Mouse (Mus musculus) liver, embryonic 16.5 days (tissue): ENCODE data around the gene Mxd3. TPM values are rescaled to one million over a fixed set of nuclear protein-coding genes. Genes with fewer than 3 reads are reported as not detected.

ENCODE experiments used
- ATAC-seq: fragments of 200-750 bp; cut with Nextera tagmentation; 2 replicates; pipeline ENCODE4 v1.8.0; 2017; ENCODE audit warnings: low read depth, mild to moderate bottlenecking, moderate number of reproducible peaks, moderate library complexity
- H3K27ac ChIP-seq: fragments of 300-500 bp; sonication (generic); 2 replicates; pipeline ENCODE4 v1.5.1; 2014; ENCODE audit warnings: mild to moderate bottlenecking, low read length
- H3K27me3 ChIP-seq: fragments of 300-500 bp; sonication (generic); 2 replicates; pipeline ENCODE4 v1.6.1; 2014; ENCODE audit warnings: low read depth, low read length, mixed read lengths; ENCODE audit not compliant: control insufficient read depth, insufficient read depth
- H3K36me3 ChIP-seq: fragments of 300-500 bp; sonication (generic); 2 replicates; pipeline ENCODE4 v1.6.1; 2014; ENCODE audit warnings: mild to moderate bottlenecking; ENCODE audit not compliant: control insufficient read depth, insufficient read depth
- H3K4me1 ChIP-seq: fragments of 300-500 bp; sonication (generic); 2 replicates; pipeline ENCODE4 v1.6.1; 2014; ENCODE audit warnings: low read depth, low read length, mixed read lengths; ENCODE audit not compliant: control insufficient read depth
- H3K4me2 ChIP-seq: fragments of 300-500 bp; sonication (generic); 2 replicates; pipeline ENCODE4 v1.6.1; 2014; ENCODE audit warnings: low read depth, low read length, mixed read lengths
- H3K4me3 ChIP-seq: fragments of 300-500 bp; sonication (generic); 2 replicates; pipeline ENCODE4 v1.5.1; 2014; ENCODE audit warnings: low read depth, mild to moderate bottlenecking, low read length
- H3K9ac ChIP-seq: fragments of 300-500 bp; sonication (generic); 2 replicates; pipeline ENCODE4 v1.6.1; 2014; ENCODE audit warnings: low read depth, low read length
- H3K9me3 ChIP-seq: fragments of 300-500 bp; sonication (generic); replicated peaks from 2 replicates; pipeline ENCODE4 v1.6.1; 2016; ENCODE audit warnings: low read length; ENCODE audit not compliant: control insufficient read depth
- WGBS: fragments of 180-500 bp; shearing (Covaris S2); extraction: QIAGEN DNeasy Blood & Tissue Kit; methylation state at CpG from one replicate; pipeline ENCODE4 v1.1.7; 2014; ENCODE audit not compliant: insufficient replicate concordance; 5-methylcytosine and 5-hydroxymethylcytosine counted together
- polyA plus RNA-seq: library from polyadenylated mRNA; unstranded; fragments of >200 nt; fragmentation: Nextera tagmentation; extraction: Ambion mirVana; gene quantifications from 2 replicates; pipeline ENCODE4 v1.2.1, GENCODE M21; 2015

Gene Mxd3
- 24.0 and 28.7 TPM in 2 replicates for polyA plus RNA-seq

DNA sequence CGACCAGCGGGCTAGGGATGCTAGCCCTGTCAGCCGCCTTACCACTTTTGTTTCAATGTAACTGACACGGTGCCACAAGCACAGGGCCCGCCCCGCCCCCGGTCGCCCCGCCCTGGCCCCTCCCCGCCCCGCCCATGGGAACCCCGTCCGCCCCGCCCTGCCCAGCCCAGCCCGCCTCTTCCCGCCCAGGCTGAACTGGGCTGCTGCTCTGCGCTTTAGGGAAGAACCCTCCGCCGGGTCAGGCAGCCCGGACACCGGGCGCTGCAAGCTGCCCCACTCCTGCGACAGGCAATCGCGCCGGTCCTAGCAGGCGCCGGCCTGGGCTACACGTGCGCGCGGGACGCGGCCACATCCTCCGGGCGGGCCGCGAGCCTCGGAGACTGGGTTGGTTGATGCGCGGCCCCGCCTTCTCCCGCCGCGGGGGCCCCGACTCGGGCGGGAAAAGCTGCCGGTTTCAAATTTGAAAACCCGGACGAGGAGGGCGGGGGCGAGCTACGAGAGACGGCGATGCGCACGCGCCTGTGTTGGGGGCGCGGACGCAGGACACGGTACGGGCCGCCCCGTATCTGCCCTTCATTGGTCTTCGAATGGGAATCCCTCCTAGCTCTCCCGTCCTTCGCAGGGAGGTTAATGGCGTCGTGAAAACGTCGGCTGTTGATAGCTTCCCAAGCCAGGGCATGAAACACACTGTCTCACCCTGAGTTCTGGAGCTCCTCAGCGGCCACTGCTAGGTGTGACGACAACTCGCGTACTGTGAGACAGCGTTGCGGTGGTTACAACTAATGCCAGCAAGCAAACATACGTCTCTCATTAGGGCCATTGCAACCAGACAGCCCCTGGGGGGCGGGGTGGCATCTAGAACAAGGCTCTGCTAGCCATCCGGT lies at the start of gene Mxd3:
Gene Mxd3, minus strand, starts transcription at position 141 of the 884 bp plus-strand sequence.
- H3K9me3 ChIP-seq = no peaks in the 10 kb centered on the region

DNA sequence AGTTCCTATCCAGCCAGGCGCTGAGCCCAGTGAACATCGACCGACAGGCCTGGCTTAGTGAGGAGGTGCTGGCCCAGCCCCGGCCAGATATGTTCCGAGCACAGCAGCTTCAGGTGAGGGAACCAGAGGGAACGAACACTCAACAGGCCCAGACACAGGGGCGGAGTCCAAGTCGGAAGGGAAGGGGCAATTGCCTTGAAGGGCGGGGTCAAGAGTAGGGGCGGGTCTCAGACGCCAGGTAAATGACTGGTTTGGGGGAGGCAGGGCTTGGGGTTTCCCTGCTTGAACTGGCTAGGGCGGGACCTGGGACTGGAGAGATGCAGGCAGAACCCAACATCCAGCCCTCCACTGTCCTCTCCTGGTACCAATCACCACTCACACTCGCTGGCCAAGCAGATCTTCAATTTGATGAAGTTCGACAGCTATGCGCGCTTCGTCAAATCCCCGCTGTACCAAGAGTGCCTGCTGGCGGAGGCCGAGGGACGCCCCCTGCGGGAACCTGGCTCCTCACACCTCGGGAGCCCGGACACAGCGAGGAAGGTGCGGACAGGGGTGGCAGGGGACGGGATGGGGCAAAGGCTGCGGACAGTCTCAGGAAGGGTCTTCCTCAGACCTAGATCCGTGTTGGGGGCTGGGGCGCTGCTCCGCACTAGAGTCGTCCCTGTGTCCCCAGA lies 49.4 kb upstream of the Mxd3 start:
- no peak overlapping the region for H3K4me2 ChIP-seq
- 68% methylated on average over 32 of the region's 32 CpGs for WGBS
- H3K27ac ChIP-seq = no peak overlapping the region
- no peaks in the 10 kb centered on the region for H3K36me3 ChIP-seq
- no peaks in the 10 kb centered on the region for H3K27me3 ChIP-seq
- no peak overlapping the region for H3K9ac ChIP-seq
- ATAC-seq = no peak
- no peak overlapping the region for H3K4me3 ChIP-seq
- H3K9me3 ChIP-seq = no peaks in the 10 kb centered on the region
- H3K4me1 ChIP-seq = no peaks in the 10 kb centered on the region

More for the DNA sequence above, at the start of gene Mxd3:
- peak; percentile 86 for ATAC-seq
- H3K9ac ChIP-seq = peak within 1 kb of the TSS; percentile 90
- H3K4me3 ChIP-seq = peak within 1 kb of the TSS; percentile 72
- peaks cover 21% of the 10 kb centered on the region for H3K36me3 ChIP-seq
- peak within 1 kb of the TSS; percentile 96 for H3K27ac ChIP-seq
- peaks cover 39% of the 10 kb centered on the region for H3K4me1 ChIP-seq
- no peaks in the 10 kb centered on the region for H3K27me3 ChIP-seq
- peak within 1 kb of the TSS; percentile 88 for H3K4me2 ChIP-seq
- under 1% methylated on average over 76 of the region's 82 CpGs for WGBS

DNA sequence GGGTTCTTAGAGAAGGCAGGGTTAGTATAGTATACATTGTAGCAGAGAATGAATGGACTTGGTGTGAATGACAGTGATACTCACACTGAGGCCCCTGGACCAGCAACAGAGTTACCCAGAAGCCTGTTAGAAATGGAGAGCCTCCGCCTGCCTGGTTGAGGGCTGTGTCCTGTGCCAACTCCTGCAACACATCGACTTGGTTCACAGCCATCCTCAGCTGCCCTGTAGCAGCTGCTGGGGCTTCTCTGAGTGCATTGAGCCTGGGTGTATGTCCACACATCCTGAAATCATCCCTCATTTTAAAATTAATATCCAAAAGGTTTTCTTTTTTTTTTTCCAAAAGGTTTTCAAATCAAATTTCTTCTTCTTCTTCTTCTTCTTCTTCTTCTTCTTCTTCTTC lies 46.3 kb upstream of the Mxd3 start:
- no peak for ATAC-seq
- no peak overlapping the region for H3K4me2 ChIP-seq
- no peak overlapping the region for H3K9ac ChIP-seq
- WGBS = 56% methylated on average over 2 of the region's 2 CpGs
- H3K27ac ChIP-seq = no peak overlapping the region
- H3K4me1 ChIP-seq = peaks cover 3% of the 10 kb centered on the region
- H3K9me3 ChIP-seq = no peaks in the 10 kb centered on the region
- no peaks in the 10 kb centered on the region for H3K27me3 ChIP-seq
- no peaks in the 10 kb centered on the region for H3K36me3 ChIP-seq
- no peak overlapping the region for H3K4me3 ChIP-seq

DNA sequence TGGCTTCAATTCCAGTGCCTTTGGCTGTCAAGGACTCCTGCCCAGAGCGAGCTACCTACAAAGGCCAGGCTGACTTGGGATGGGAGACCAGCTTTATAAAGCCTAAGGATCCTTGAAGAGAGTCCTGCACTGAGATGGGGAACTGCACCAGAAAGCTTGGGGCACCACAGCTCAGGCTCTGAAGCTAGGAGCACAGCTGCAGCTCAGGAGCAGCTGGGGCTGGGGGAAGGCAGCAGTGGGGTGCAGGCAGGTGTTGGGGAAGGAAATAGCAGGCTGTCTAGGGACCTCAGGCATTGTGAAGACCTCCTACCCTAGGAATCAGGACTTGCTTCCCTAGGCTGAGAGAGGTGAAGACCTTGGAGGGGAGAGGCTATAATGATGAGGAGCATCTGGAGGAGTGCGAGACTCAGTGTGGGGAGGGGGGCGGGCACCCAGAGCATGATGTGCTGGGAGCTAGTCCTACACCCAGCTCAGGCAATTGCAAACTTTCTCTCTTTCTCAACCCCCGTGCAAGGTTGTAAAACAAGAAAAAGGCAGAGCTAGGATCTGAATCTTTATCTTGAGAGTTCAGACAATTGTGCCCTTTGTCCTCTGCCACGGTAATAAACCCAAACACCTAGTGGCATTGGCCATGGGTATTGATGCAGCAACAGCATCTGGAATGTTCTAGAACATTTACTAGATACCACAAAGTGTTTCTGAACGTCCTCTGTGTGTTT lies 44.7 kb upstream of the Mxd3 start:
- Histone ChIP-seq H3K9ac (no peak overlapping the region), H3K27me3 (no peaks in the 10 kb centered on the region), H3K4me2 (no peak overlapping the region), H3K9me3 (no peaks in the 10 kb centered on the region), H3K36me3 (no peaks in the 10 kb centered on the region), H3K4me3 (no peak overlapping the region), H3K27ac (no peak overlapping the region), H3K4me1 (peaks cover 16% of the 10 kb centered on the region)
- WGBS = 62% methylated on average over 6 of the region's 6 CpGs
- no peak for ATAC-seq

DNA sequence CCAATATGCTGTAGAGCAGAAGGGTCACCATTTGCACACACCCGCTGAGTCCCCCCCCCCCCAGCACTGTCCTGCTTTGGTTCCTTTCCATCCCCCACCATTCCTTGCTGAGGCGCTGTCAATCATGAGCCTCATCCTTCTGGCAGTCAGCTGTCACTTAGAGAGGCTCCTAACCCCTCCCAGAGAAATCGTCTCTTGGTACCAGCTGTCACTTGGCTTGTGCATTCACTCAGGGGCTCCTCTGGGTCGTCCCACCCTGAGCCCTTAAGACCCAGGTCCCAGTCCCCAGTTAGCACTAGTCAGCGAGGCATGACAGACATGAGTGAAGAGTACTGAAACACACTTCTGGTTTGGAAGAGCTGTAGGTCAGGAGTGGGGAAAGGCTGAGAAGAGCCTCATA lies 42.1 kb upstream of the Mxd3 start:
- ATAC-seq = no peak
- no peaks in the 10 kb centered on the region for H3K9me3 ChIP-seq
- H3K4me3 ChIP-seq = no peak overlapping the region
- H3K4me2 ChIP-seq = no peak overlapping the region
- peaks cover 31% of the 10 kb centered on the region for H3K4me1 ChIP-seq
- H3K27ac ChIP-seq = no peak overlapping the region
- no peaks in the 10 kb centered on the region for H3K27me3 ChIP-seq
- no peaks in the 10 kb centered on the region for H3K36me3 ChIP-seq
- whole genome bisulfite sequencing = 50% methylated on average over 5 of the region's 5 CpGs
- no peak overlapping the region for H3K9ac ChIP-seq

DNA sequence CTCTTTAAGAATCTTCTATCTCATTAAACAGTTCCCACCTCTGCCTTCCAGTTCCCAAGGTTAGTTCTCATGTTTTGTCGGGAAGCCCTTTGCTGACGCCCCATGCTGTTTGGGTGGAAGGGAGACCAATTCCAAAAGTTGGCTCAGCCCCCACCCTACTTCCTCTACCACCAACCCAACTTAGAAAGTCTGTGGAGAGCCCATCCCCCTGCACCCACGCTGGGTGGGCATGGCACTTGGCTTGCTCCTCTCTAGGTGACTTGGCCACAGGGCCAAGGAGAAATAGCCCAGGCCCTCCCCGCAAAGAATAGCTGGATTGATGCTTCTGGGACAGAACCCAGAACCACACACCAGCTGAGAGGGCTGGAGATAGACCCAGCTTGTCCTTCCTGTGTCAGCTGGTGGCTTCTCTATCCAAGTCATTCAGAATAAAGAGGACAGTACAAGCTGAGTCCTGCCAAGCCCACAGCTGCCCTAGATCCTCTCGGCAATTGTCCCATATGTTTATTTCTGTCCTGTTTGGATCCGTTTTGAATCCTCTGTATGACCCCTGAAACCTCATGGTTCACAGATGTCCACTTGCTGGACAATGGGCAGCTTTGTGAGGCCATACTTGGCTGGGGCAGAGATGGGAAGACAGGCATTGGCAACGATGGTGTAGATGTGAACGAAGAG lies 41.5 kb upstream of the Mxd3 start:
- H3K4me2 ChIP-seq = no peak overlapping the region
- no peak overlapping the region for H3K9ac ChIP-seq
- H3K27me3 ChIP-seq = no peaks in the 10 kb centered on the region
- no peak for ATAC-seq
- peaks cover 31% of the 10 kb centered on the region for H3K4me1 ChIP-seq
- 57% methylated on average over 8 of the region's 8 CpGs for whole genome bisulfite sequencing
- H3K4me3 ChIP-seq = no peak overlapping the region
- H3K36me3 ChIP-seq = no peaks in the 10 kb centered on the region
- no peaks in the 10 kb centered on the region for H3K9me3 ChIP-seq
- no peak overlapping the region for H3K27ac ChIP-seq

DNA sequence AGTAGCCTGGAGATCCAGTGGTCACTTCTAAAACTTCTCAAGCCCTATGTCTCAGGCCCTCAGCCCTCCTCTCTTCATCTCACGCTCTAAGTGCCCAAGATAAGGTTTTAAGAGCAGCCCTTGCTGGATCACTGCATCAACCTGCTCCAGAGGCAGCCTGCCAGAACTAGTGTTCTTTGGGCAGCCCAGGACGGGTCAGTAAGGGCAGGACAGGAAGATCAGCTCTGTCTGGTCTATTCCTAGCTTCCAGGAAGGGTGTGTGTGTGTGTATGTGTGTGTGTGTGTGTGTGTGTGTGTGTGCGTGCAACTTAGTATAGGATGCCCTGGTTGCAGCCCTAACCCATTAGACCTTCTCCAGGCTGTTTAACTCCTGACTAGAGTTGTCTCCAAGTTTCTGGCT lies 40.6 kb upstream of the Mxd3 start:
- H3K4me3 ChIP-seq = peak overlapping the region; percentile 39
- H3K4me1 ChIP-seq = peaks cover 31% of the 10 kb centered on the region
- no peak for ATAC-seq
- 0 out of 2 replicates have a peak overlapping the region, but pooled peaks have one; percentile 11 for H3K9ac ChIP-seq
- H3K36me3 ChIP-seq = no peaks in the 10 kb centered on the region
- H3K4me2 ChIP-seq = peak overlapping the region; percentile 49
- no peak overlapping the region for H3K27ac ChIP-seq
- H3K9me3 ChIP-seq = no peaks in the 10 kb centered on the region
- 31% methylated on average over 3 of the region's 3 CpGs for WGBS
- no peaks in the 10 kb centered on the region for H3K27me3 ChIP-seq

DNA sequence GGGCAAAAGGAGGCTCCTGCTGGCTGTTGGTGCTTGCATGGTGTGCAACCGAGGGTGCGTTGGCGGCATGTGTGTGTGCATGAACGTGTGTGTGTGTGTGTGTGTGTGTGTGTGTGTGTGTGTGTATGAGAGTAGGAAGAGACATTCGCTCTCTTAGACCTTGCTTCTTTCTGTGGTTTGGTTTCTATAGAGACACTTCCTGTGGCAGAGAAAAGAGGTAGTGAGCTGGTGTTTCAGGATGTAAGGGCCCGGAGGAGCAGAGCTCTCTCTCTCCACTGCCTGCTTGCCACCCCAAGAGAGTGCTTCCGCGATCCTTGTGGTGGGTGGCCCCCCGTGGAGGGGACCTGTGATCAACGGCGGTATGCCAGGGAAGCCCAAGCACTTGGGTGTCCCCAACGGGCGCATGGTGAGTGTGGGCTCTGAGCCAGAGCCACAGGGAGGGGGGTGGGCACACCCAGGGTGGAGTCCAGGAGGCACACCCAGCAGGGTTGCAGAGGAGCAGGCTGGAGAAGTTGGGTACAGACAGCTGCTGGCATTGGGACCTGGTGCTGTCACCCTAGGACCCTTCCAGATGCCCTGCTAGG lies 40.0 kb upstream of the Mxd3 start, which contains the start of gene Rgs14:
Gene Rgs14, plus strand, starts transcription at position 202 of the 584 bp plus-strand sequence.
- no peaks in the 10 kb centered on the region for H3K27me3 ChIP-seq
- peak within 1 kb of the TSS; percentile 49 for H3K4me2 ChIP-seq
- 17% methylated on average over 13 of the region's 13 CpGs for WGBS
- no peaks in the 10 kb centered on the region for H3K36me3 ChIP-seq
- peak within 1 kb of the TSS; percentile 39 for H3K4me3 ChIP-seq
- no peaks in the 10 kb centered on the region for H3K9me3 ChIP-seq
- H3K9ac ChIP-seq = 0 out of 2 replicates have a peak within 1 kb of the TSS, but pooled peaks have one; percentile 11
- H3K4me1 ChIP-seq = peaks cover 31% of the 10 kb centered on the region
- ATAC-seq = peak; percentile 90
- no peak within 1 kb of the TSS; the same call in 1 of the 2 replicates for H3K27ac ChIP-seq
